Mouse (Mus musculus): ENCODE measurements around the gene Pdia5. TPM values are rescaled to one million over a fixed set of nuclear protein-coding genes. Genes with fewer than 3 reads are reported as not detected.

The Pdia5 gene
- total RNA-seq, 4 experiments from 2014 or later = 1.1 to 1.6 (median 1.4) TPM

GRCm38 (mm10) chr16:35362221-35362620, 128.5 kb downstream of the Pdia5 start:
- DNase-seq (ENCODE audit: low spot score in 2 of 2) = no peak

DNA sequence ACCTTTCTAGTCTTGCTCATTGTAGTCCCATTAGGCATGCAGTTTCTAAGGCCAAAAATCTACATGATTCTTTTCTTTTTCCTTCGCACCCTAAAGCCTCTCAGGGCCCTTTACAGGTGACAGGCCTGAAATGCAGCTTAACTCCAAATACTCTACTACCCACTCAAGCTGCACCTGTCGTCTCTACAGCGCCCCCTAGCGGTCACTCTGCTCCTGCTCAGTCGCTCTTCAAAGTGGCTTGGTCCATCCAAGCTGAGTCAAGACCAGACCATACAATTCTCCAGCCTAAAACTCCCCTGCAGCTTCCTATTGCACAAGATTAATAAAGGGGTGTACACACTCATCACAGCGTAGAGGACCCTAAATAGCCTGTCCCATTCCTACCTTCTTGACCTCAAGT, 130.1 kb downstream of the Pdia5 start:
- DNase-seq (ENCODE audit: low spot score in 2 of 2) = peak in 1 of 2 experiments; percentile 12

DNA sequence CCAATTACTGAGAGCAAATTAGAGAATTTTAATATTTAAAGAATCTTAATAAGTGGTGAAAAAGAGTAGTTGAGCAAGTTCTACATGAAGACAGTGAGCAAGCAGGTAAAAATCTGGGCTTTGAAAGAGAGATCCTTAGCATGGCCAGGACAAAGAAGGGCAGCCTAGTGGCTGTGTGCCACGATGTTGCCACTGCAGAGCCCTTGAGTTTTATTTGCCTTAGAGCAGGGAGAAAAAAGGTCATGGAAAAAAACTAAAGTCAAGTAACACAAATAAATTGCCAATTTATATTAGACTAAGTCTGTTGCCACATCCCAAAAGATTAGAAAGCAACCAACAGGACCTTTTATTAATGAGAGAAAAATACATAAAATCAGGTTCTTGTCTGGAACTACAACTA, 133.2 kb downstream of the Pdia5 start:
- no peak for DNase-seq (ENCODE audit: low spot score in 2 of 2)

Small RNA genes lying within 50 kb of the gene (microRNA-seq; reads per million reads assigned to microRNA genes)
- not detected for gene Gm25548

Other genes starting within 250 kb of the Pdia5 start
- gene Sec22a, start 127.0 kb downstream of the Pdia5 start, total RNA-seq (2022) = 1 to 10 TPM; 4.0 to 7.1 (median 5.6) TPM
- under 1 TPM in 3 of 4 experiments, not detected in 1; 0.05 to 0.13 (median 0.07) TPM for gene Sema5b, start 50.3 kb upstream of the Pdia5 start, total RNA-seq (2022)

All from gastrocnemius, adult 8-10 months (tissue).